Comparison of ENCODE assay signal across 33 mouse cellular contexts in genomic region chr5:115083492-115083891, GRCm38 (mm10). TPM values are rescaled to one million over a fixed set of nuclear protein-coding genes. Genes with fewer than 3 reads are reported as not detected.
DNase-seq lines count a peak whose midpoint lies in the region; ATAC-seq and TF ChIP-seq lines count a peak whose summit lies in the region.
"Had no signal": no experiment of that assay in that cellular context is flagged by ENCODE, and none has a peak within 500 bp of the region (broad histone marks: within the 10 kb centered on the region; RNA-seq: fewer than 3 reads in every experiment).

No protein-coding gene starts in this region.

- H3K4me1 ChIP-seq in heart, embryonic 16.5 days (ENCODE audit: control insufficient read depth, insufficient read depth, low read length): no peaks in the 10 kb centered on the region
- peaks cover 24% of the 10 kb centered on the region for H3K4me1 ChIP-seq in thymus, adult 2 months (replicated peaks; ENCODE audit: control insufficient read depth, insufficient read depth, low read length)
- H3K4me1 ChIP-seq in forebrain, embryonic 14.5 days (ENCODE audit: control insufficient read depth, insufficient read depth, low read length): no peaks in the 10 kb centered on the region
- H3K4me1 ChIP-seq: embryonic facial prominence, embryonic 10.5 days; embryonic facial prominence, embryonic 13.5 days; forebrain, embryonic 12.5 days; heart, embryonic 12.5 days; heart, embryonic 15.5 days had no signal

- TF ChIP-seq CTCF in thymus, adult 2 months (IDR thresholded peaks at IDR 0.05; ENCODE audit: borderline replicate concordance, control insufficient read depth, extremely low read depth, insufficient read depth, low read length, poor library complexity): 0 out of 2 replicates have a peak, but pooled peaks have one; percentile 17

- H3K27ac ChIP-seq in heart, embryonic 16.5 days (ENCODE audit: low read length): no peak overlapping the region
- peak overlapping the region; percentile 2; the same call in 1 of the 2 replicates for H3K27ac ChIP-seq in thymus, adult 2 months (ENCODE audit: control insufficient read depth, insufficient read depth, low read length)
- no peak overlapping the region for H3K27ac ChIP-seq in forebrain, embryonic 14.5 days (ENCODE audit: low read depth, low read length)
- H3K27ac ChIP-seq: embryonic facial prominence, embryonic 10.5 days; embryonic facial prominence, embryonic 13.5 days; forebrain, embryonic 12.5 days; gastrocnemius, adult 2 months; heart, embryonic 15.5 days; hindbrain, embryonic 14.5 days; hindbrain, postnatal 0 days had no signal

- no peak overlapping the region for H3K4me3 ChIP-seq in heart, embryonic 16.5 days (ENCODE audit: low read length)
- H3K4me3 ChIP-seq in thymus, adult 2 months (ENCODE audit: control insufficient read depth, insufficient read depth, low read length): no peak overlapping the region
- H3K4me3 ChIP-seq in forebrain, embryonic 14.5 days (ENCODE audit: low read depth, low read length): no peak overlapping the region
- H3K4me3 ChIP-seq: embryonic facial prominence, embryonic 10.5 days; embryonic facial prominence, embryonic 13.5 days; erythroblast, embryonic 14.5 days; forebrain, embryonic 12.5 days; gastrocnemius, adult 2 months; heart, embryonic 12.5 days; heart, embryonic 15.5 days had no signal

- H3K9ac ChIP-seq in heart, embryonic 16.5 days (ENCODE audit: low read length): no peak overlapping the region
- no peak overlapping the region for H3K9ac ChIP-seq in forebrain, embryonic 14.5 days (ENCODE audit: low read length)
- H3K9ac ChIP-seq: embryonic facial prominence, embryonic 13.5 days; forebrain, embryonic 12.5 days; heart, embryonic 12.5 days; heart, embryonic 15.5 days; hindbrain, embryonic 14.5 days had no signal

- ATAC-seq in heart, embryonic 16.5 days (replicated peaks; ENCODE audit: extremely low read depth, insufficient read depth, low FRiP score): 0 out of 2 replicates have a peak, but pooled peaks have one; percentile 28
- no peak for ATAC-seq in forebrain, embryonic 14.5 days
- ATAC-seq: activated CD4-positive, CD25-positive, alpha-beta regulatory T cell, adult 4 months; forebrain, embryonic 16.5 days; hindbrain, postnatal 0 days; inflammation-experienced regulatory T-cells, adult 6 months had no signal

- whole genome bisulfite sequencing in heart, embryonic 16.5 days: 72% methylated on average over 6 of the region's 6 CpGs
- WGBS in thymus, adult 2 months: 18% methylated on average over 6 of the region's 6 CpGs
- 94% methylated on average over 6 of the region's 6 CpGs for WGBS in forebrain, embryonic 14.5 days

- H3K36me3 ChIP-seq in heart, embryonic 16.5 days (ENCODE audit: control insufficient read depth, insufficient read depth): peaks cover 34% of the 10 kb centered on the region
- peaks cover 30% of the 10 kb centered on the region for H3K36me3 ChIP-seq in thymus, adult 2 months (ENCODE audit: control insufficient read depth, insufficient read depth, low read length)
- peaks cover 56% of the 10 kb centered on the region for H3K36me3 ChIP-seq in forebrain, embryonic 14.5 days (ENCODE audit: control insufficient read depth, insufficient read depth, low read length)

- no peaks in the 10 kb centered on the region for H3K9me3 ChIP-seq in heart, embryonic 16.5 days (replicated peaks; ENCODE audit: control insufficient read depth, low read length)
- no peaks in the 10 kb centered on the region for H3K9me3 ChIP-seq in forebrain, embryonic 14.5 days (replicated peaks; ENCODE audit: control insufficient read depth, low read length)
- H3K9me3 ChIP-seq: embryonic facial prominence, embryonic 10.5 days; embryonic facial prominence, embryonic 13.5 days; forebrain, embryonic 12.5 days; G1E; heart, embryonic 12.5 days; heart, embryonic 15.5 days had no signal

- H3K27me3 ChIP-seq in heart, embryonic 16.5 days (ENCODE audit: control insufficient read depth, insufficient read depth, low read length): no peaks in the 10 kb centered on the region
- H3K27me3 ChIP-seq in thymus, adult 2 months (ENCODE audit: control insufficient read depth, insufficient read depth, low read length): no peaks in the 10 kb centered on the region
- H3K27me3 ChIP-seq in forebrain, embryonic 14.5 days (replicated peaks; ENCODE audit: control insufficient read depth, insufficient read depth, low read length): no peaks in the 10 kb centered on the region
- H3K27me3 ChIP-seq: CH12.LX; embryonic facial prominence, embryonic 13.5 days; forebrain, embryonic 12.5 days; heart, embryonic 12.5 days; heart, embryonic 15.5 days had no signal

- no peak overlapping the region for H3K4me2 ChIP-seq in heart, embryonic 16.5 days (ENCODE audit: low read depth, low read length)
- H3K4me2 ChIP-seq in forebrain, embryonic 14.5 days (ENCODE audit: low read length): no peak overlapping the region
- H3K4me2 ChIP-seq: embryonic facial prominence, embryonic 13.5 days; forebrain, embryonic 12.5 days; heart, embryonic 12.5 days; heart, embryonic 15.5 days; hindbrain, embryonic 14.5 days had no signal

- no peak for DNase-seq in heart, adult 18-20 months
- peak; percentile 49 for DNase-seq in thymus, adult 2 months
- peak; percentile 60 for DNase-seq in thymus, postnatal 14 days
- peak; percentile 53 for DNase-seq in thymus, postnatal 4 days
- no peak for DNase-seq in cerebellum, postnatal 36 days
- DNase-seq in forebrain, embryonic 14.5 days (ENCODE audit: low spot score): no peak
- DNase-seq in frontal cortex, postnatal 36 days (ENCODE audit: low spot score in 2 of 2): no peak
- DNase-seq: adrenal gland, postnatal 10 days; adrenal gland, postnatal 36 days; cerebellum, adult 18-20 months; cerebellum, adult 9-10 months; cerebellum, postnatal 14 days; gastrocnemius, adult 2 months; gastrocnemius, postnatal 14 days; heart, adult 11 months; heart, postnatal 14 days; heart, postnatal 4 days had no signal

- no peak for TF ChIP-seq POLR2A in thymus, adult 2 months (IDR thresholded peaks at IDR 0.05; ENCODE audit: control insufficient read depth, extremely low read depth, insufficient read depth, low read length, poor library complexity)

RNA-seq across cellular contexts. Expression of gene Gm10401, which starts 14.6 kb away (rescaled TPM):
- 9.2 and 14.9 TPM in 2 replicates for polyA plus RNA-seq in heart, embryonic 16.5 days (2015; fragmentation: Nextera tagmentation; extraction: Ambion mirVana)
- not detected for total RNA-seq in heart, adult 18-20 months (2021)
- 0.26 TPM in 1 of 2 replicates, not detected in the other for polyA plus RNA-seq in thymus, adult 2 months (2012; rRNA removed)
- polyA plus RNA-seq in forebrain, embryonic 14.5 days (2014; fragmentation: Nextera tagmentation; extraction: Ambion mirVana): 39.4 and 50.4 TPM in 2 replicates
- total RNA-seq: adrenal gland, adult 18-20 months; adrenal gland, postnatal 10 days; adrenal gland, postnatal 36 days; gastrocnemius, adult 2 months; gastrocnemius, postnatal 14 days; gastrocnemius, postnatal 4 days; heart, postnatal 14 days; heart, postnatal 4 days; hindbrain, postnatal 0 days had no signal
- polyA plus RNA-seq: erythroblast, embryonic 14.5 days; G1E had no signal

RNA-seq across cellular contexts. Expression of gene Acads, which starts 35.7 kb away (rescaled TPM):
- polyA plus RNA-seq in heart, embryonic 16.5 days (2015; fragmentation: Nextera tagmentation; extraction: Ambion mirVana): 140 and 143 TPM in 2 replicates
- total RNA-seq in heart, adult 18-20 months (2021): 100 to 1,000 TPM; 230 to 252 TPM
- 99.6 and 101 TPM in 2 replicates for polyA plus RNA-seq in thymus, adult 2 months (2012; rRNA removed)
- 17.7 and 18.8 TPM in 2 replicates for polyA plus RNA-seq in forebrain, embryonic 14.5 days (2014; fragmentation: Nextera tagmentation; extraction: Ambion mirVana)

RNA-seq across cellular contexts. Expression of gene Unc119b, which starts 51.3 kb away (rescaled TPM):
- polyA plus RNA-seq in heart, embryonic 16.5 days (2015; fragmentation: Nextera tagmentation; extraction: Ambion mirVana): 20.7 and 22.6 TPM in 2 replicates
- total RNA-seq in heart, adult 18-20 months (2021): 10 to 100 TPM; 19.3 to 20.2 TPM
- 67.3 and 68.6 TPM in 2 replicates for polyA plus RNA-seq in thymus, adult 2 months (2012; rRNA removed)
- polyA plus RNA-seq in forebrain, embryonic 14.5 days (2014; fragmentation: Nextera tagmentation; extraction: Ambion mirVana): 35.4 and 37.8 TPM in 2 replicates

Comparison
In these comparisons a context has a peak if more than half of its experiments do, and no peak if none do; other contexts are left out.
1. DNase-seq: peak in thymus, adult 2 months (single experiment), thymus, postnatal 14 days (single experiment) and thymus, postnatal 4 days (single experiment); none in heart, adult 18-20 months (0 of 2), cerebellum, postnatal 36 days (0 of 2), forebrain, embryonic 14.5 days (single experiment) and frontal cortex, postnatal 36 days (0 of 2).